Mouse (Mus musculus) heart, embryonic 13.5 days (tissue): ENCODE measurements around the gene Srarp. TPM values are rescaled to one million over a fixed set of nuclear protein-coding genes. Genes with fewer than 3 reads are reported as not detected.

Experiments used
- ATAC-seq: fragments of 200-750 bp; cut with Nextera tagmentation; 2 replicates; pipeline ENCODE4 v1.8.0; 2017; ENCODE audit warnings: moderate TSS enrichment; ENCODE audit not compliant: insufficient number of reproducible peaks, low FRiP score, low TSS enrichment; ENCODE audit errors: extremely low read depth
- H3K27ac ChIP-seq: fragments of 300-500 bp; sonication (generic); replicated peaks from 2 replicates; pipeline ENCODE4 v1.5.1; 2015; ENCODE audit warnings: moderate library complexity, mild to moderate bottlenecking, inconsistent platforms
- H3K27me3 ChIP-seq: fragments of 300-500 bp; sonication (generic); replicated peaks from 2 replicates; pipeline ENCODE4 v1.6.1; 2015; ENCODE audit warnings: mild to moderate bottlenecking, inconsistent platforms
- H3K36me3 ChIP-seq: fragments of 300-500 bp; sonication (generic); 2 replicates; pipeline ENCODE4 v1.6.1; 2015; ENCODE audit warnings: mild to moderate bottlenecking, inconsistent platforms
- H3K4me1 ChIP-seq: fragments of 300-500 bp; sonication (generic); 2 replicates; pipeline ENCODE4 v1.6.1; 2015; ENCODE audit warnings: inconsistent platforms
- H3K4me2 ChIP-seq: fragments of 300-500 bp; sonication (generic); 2 replicates; pipeline ENCODE4 v1.6.1; 2015; ENCODE audit warnings: inconsistent platforms, mild to moderate bottlenecking, moderate library complexity
- H3K4me3 ChIP-seq: fragments of 300-500 bp; sonication (generic); 2 replicates; pipeline ENCODE4 v1.5.1; 2015; ENCODE audit warnings: moderate library complexity, mild to moderate bottlenecking, inconsistent platforms
- H3K9ac ChIP-seq: fragments of 300-500 bp; sonication (generic); 2 replicates; pipeline ENCODE4 v1.6.1; 2015; ENCODE audit warnings: inconsistent platforms, mild to moderate bottlenecking, moderate library complexity
- H3K9me3 ChIP-seq: fragments of 300-500 bp; sonication (generic); 2 replicates; pipeline ENCODE4 v1.6.1; 2016; ENCODE audit warnings: inconsistent platforms
- WGBS: fragments of 180-500 bp; shearing (Covaris S2); methylation state at CpG from one replicate; pipeline ENCODE4 v1.1.7; 2015; ENCODE audit warnings: mixed read lengths; 5-methylcytosine and 5-hydroxymethylcytosine counted together
- polyA plus RNA-seq: library from polyadenylated mRNA; unstranded; fragments of >200 nt; fragmentation: Nextera tagmentation; extraction: Ambion mirVana; gene quantifications from 2 replicates; pipeline ENCODE4 v1.2.1, GENCODE M21; 2015

The Srarp gene
- polyA plus RNA-seq, 1 experiment from 2014 or later: not detected

- no peaks in the 10 kb centered on the region for H3K27me3 ChIP-seq
- H3K4me2 ChIP-seq: no peak overlapping the region
- no peak overlapping the region for H3K9ac ChIP-seq
- H3K9me3 ChIP-seq: no peaks in the 10 kb centered on the region
- ATAC-seq: no peak
- no peak overlapping the region for H3K4me3 ChIP-seq
- no peaks in the 10 kb centered on the region for H3K36me3 ChIP-seq
- H3K4me1 ChIP-seq: peaks cover 11% of the 10 kb centered on the region
- 74% methylated on average over 12 of the region's 12 CpGs for WGBS
- no peak overlapping the region for H3K27ac ChIP-seq
Observed at GRCm38 (mm10) chr4:141439083-141439803, 3.3 kb upstream of the Srarp start.

DNA sequence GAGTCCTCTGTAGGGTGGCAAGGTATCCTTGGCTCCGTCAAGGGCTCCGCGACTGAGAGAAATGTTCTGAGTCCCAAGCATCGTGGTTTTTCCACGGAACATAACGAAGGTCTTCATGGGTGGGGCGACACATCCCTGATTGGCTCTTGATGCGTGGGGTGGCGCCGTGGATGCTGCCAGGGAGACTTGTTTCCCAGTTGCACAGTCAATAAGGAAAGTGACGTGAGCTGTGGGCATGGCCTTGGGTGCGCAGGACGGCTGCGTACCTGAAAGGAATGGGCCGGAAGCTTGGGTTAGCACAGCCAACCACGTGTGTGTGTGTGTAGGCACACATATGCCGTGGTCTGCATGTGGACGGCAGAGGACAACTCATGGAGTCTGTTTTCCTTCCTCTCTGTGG lies 2.7 kb downstream of the Srarp start:
- H3K4me1 ChIP-seq: no peaks in the 10 kb centered on the region
- no peaks in the 10 kb centered on the region for H3K9me3 ChIP-seq
- no peak overlapping the region for H3K27ac ChIP-seq
- H3K4me3 ChIP-seq: no peak overlapping the region
- no peaks in the 10 kb centered on the region for H3K36me3 ChIP-seq
- no peaks in the 10 kb centered on the region for H3K27me3 ChIP-seq
- no peak; the same call in 1 of the 2 replicates for ATAC-seq
- H3K4me2 ChIP-seq: no peak overlapping the region
- no peak overlapping the region for H3K9ac ChIP-seq
- 72% methylated on average over 18 of the region's 18 CpGs for WGBS

GRCm38 (mm10) chr4:141432666-141433065 lies 3.2 kb downstream of the Srarp start:
- no peak overlapping the region for H3K4me3 ChIP-seq
- 52% methylated on average over 14 of the region's 14 CpGs for WGBS
- no peak overlapping the region for H3K4me2 ChIP-seq
- H3K27ac ChIP-seq: no peak overlapping the region
- no peak overlapping the region for H3K9ac ChIP-seq
- no peaks in the 10 kb centered on the region for H3K27me3 ChIP-seq
- no peaks in the 10 kb centered on the region; the same call in 1 of the 2 replicates for H3K4me1 ChIP-seq
- ATAC-seq: no peak
- H3K9me3 ChIP-seq: no peaks in the 10 kb centered on the region
- H3K36me3 ChIP-seq: no peaks in the 10 kb centered on the region

- ATAC-seq: no peak
- Histone ChIP-seq H3K36me3 (no peaks in the 10 kb centered on the region), H3K4me2 (no peak overlapping the region), H3K27ac (no peak overlapping the region), H3K9me3 (no peaks in the 10 kb centered on the region), H3K4me3 (no peak overlapping the region), H3K4me1 (peaks cover 16% of the 10 kb centered on the region), H3K27me3 (no peaks in the 10 kb centered on the region), H3K9ac (no peak overlapping the region)
- WGBS: 41% methylated on average over 9 of the region's 9 CpGs
Observed at GRCm38 (mm10) chr4:141430997-141431396, 4.9 kb downstream of the Srarp start.

DNA sequence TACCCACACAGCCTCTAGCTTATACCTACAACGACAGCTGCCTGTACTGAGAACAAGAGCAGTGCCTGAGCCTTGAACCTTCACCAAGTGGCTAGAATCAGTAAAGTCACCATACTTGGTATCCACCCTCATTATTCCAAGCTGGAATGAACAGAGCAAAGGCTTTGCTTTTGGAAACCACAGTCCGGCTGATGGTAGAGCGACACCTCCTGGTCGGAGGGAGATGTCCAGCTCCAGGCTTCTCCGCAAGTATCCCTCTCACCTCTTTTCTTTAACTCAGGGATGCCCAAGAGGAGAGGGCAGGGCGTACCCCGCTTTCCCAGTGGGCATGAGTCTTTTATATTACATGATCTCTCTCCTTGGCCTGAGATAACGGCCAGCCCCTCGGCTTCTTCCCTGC lies 6.1 kb downstream of the Srarp start:
- peaks cover 2% of the 10 kb centered on the region; the same call in 1 of the 2 replicates for H3K27me3 ChIP-seq
- H3K9ac ChIP-seq: no peak overlapping the region
- no peak for ATAC-seq
- WGBS: 43% methylated on average over 9 of the region's 9 CpGs
- no peak overlapping the region for H3K4me3 ChIP-seq
- no peaks in the 10 kb centered on the region for H3K9me3 ChIP-seq
- no peak overlapping the region for H3K4me2 ChIP-seq
- H3K4me1 ChIP-seq: peaks cover 28% of the 10 kb centered on the region
- peaks cover 1% of the 10 kb centered on the region; the same call in 1 of the 2 replicates for H3K36me3 ChIP-seq
- no peak overlapping the region for H3K27ac ChIP-seq

GRCm38 (mm10) chr4:141429381-141429780 lies 6.5 kb downstream of the Srarp start:
- no peak for ATAC-seq
- no peak overlapping the region for H3K4me3 ChIP-seq
- no peak overlapping the region for H3K4me2 ChIP-seq
- H3K36me3 ChIP-seq: peaks cover 4% of the 10 kb centered on the region
- peak overlapping the region; percentile 45; the same call in 1 of the 2 replicates for H3K27ac ChIP-seq
- H3K9ac ChIP-seq: no peak overlapping the region
- H3K4me1 ChIP-seq: peaks cover 31% of the 10 kb centered on the region
- no peaks in the 10 kb centered on the region for H3K9me3 ChIP-seq
- 70% methylated on average over 6 of the region's 6 CpGs for WGBS
- peaks cover 5% of the 10 kb centered on the region; the same call in 1 of the 2 replicates for H3K27me3 ChIP-seq

- H3K4me2 ChIP-seq: no peak overlapping the region
- H3K4me3 ChIP-seq: no peak overlapping the region
- peaks cover 5% of the 10 kb centered on the region; the same call in 1 of the 2 replicates for H3K27me3 ChIP-seq
- 86% methylated on average over 13 of the region's 13 CpGs for WGBS
- peak overlapping the region; percentile 98 for H3K27ac ChIP-seq
- H3K4me1 ChIP-seq: peaks cover 42% of the 10 kb centered on the region
- ATAC-seq: no peak
- no peaks in the 10 kb centered on the region for H3K9me3 ChIP-seq
- peaks cover 19% of the 10 kb centered on the region for H3K36me3 ChIP-seq
- no peak overlapping the region for H3K9ac ChIP-seq
Observed at GRCm38 (mm10) chr4:141427921-141428320, 8.0 kb downstream of the Srarp start.

GRCm38 (mm10) chr4:141426796-141427745 lies 8.8 kb downstream of the Srarp start:
- Histone ChIP-seq H3K36me3 (peaks cover 20% of the 10 kb centered on the region), H3K4me2 (peak overlapping the region; percentile 90), H3K27me3 (peaks cover 5% of the 10 kb centered on the region; the same call in 1 of the 2 replicates), H3K9ac (peak overlapping the region; percentile 99), H3K27ac (peak overlapping the region; percentile 98), H3K4me3 (peak overlapping the region; percentile 81; the same call in 1 of the 2 replicates), H3K9me3 (no peaks in the 10 kb centered on the region), H3K4me1 (peaks cover 42% of the 10 kb centered on the region)
- 59% methylated on average over 10 of the region's 10 CpGs for WGBS
- ATAC-seq: no peak

DNA sequence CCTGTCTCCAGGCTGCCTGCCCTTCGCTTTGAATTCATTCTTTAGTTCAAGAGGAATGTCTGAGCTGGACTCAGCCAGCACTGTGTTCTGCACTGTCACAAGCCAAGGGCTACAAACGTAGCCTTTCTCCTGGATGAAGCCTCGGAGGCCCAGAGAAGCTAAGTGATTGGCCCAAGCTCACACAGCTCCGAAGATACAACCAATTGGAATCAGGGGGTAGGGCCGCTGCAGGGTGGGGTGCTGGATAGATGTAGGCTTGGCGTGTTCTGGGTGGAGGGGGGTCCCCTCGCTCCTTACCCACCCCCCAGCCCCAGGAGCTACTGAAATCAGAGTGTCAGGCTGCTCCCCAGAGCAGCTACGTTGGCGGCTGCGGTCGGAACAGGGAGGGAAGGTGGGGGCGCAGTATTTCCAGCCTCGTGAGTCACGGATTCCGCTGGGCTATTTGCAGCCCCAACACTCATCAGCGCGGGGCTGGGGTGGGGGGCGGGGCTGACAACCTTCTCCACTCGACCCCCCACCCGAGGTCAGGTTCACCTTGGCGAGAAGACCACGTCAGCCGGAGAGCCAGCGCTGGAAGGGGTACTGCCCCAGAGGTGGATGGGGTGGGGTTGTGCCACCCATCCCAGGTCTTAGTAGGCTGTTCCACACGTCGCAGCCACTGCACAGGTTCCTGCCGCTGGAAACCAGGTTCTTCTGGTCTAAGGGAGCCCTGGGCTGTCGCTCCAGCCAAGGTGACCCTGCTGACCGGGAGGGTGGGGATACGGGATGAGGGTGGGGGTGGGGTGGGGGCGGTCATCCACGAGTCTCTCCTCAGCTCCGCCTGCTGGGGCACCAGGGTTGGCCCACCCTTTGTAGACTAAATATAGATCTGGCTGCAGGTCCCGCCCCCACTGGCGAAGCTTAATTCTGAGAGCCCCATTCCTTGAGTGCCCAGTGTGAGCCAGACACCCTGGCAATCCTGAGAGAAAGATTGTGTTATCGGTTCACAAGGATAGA lies 10.1 kb downstream of the Srarp start:
- Histone ChIP-seq H3K4me2 (peak overlapping the region; percentile 90), H3K27me3 (peaks cover 5% of the 10 kb centered on the region; the same call in 1 of the 2 replicates), H3K27ac (peak overlapping the region; percentile 98), H3K4me3 (peak overlapping the region; percentile 81), H3K4me1 (peaks cover 54% of the 10 kb centered on the region), H3K9ac (peak overlapping the region; percentile 99), H3K9me3 (no peaks in the 10 kb centered on the region), H3K36me3 (peaks cover 20% of the 10 kb centered on the region)
- peak; percentile 58 for ATAC-seq
- 2% methylated on average over 36 of the region's 36 CpGs for WGBS

DNA sequence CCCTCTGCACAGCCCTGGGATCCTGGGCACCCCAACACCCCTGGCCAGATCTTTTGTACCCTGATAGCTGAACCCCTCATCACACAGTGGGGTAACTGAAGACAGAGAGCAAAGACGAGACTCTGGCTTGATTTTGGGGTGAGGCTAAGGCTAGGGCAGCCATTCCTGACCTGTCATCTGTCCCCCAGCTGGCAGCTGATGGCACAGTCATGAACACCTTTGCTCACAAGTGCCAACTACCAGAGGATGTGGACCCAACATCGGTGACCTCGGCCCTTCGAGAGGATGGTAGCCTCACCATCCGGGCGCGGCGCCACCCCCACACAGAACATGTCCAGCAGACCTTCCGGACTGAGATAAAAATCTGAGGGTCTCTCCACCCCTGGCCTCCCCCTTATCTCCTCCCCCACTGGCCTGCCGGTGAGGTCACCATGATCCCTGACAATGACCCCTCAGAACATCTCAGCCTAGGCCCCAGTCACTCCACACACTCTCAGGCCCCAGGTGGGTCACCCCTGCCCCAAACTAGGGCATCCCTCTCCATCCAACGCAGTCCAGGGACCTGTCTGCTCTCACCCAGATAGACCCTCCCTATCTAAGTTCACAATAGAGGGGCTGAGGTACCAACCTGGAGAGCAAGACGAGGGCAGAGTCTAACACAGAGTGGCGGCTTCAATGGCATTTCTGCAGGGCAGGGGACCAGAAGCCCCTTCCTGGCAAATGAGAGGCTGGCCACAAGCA lies 12.0 kb downstream of the Srarp start:
- Histone ChIP-seq H3K4me3 (peak overlapping the region; percentile 81), H3K9ac (peak overlapping the region; percentile 99), H3K27ac (peak overlapping the region; percentile 98), H3K4me1 (peaks cover 73% of the 10 kb centered on the region), H3K9me3 (no peaks in the 10 kb centered on the region), H3K4me2 (peak overlapping the region; percentile 90), H3K36me3 (peaks cover 20% of the 10 kb centered on the region), H3K27me3 (peaks cover 5% of the 10 kb centered on the region; the same call in 1 of the 2 replicates)
- 38% methylated on average over 13 of the region's 13 CpGs for WGBS
- ATAC-seq: no peak
